Mouse (Mus musculus): ENCODE measurements at regions not wholly inside any gene's neighbourhood (a gene's known extent, or its start where the extent isn't known, plus 50 kb on each side); places are given as distances from the start of the nearest gene placed in this dataset.

DNA sequence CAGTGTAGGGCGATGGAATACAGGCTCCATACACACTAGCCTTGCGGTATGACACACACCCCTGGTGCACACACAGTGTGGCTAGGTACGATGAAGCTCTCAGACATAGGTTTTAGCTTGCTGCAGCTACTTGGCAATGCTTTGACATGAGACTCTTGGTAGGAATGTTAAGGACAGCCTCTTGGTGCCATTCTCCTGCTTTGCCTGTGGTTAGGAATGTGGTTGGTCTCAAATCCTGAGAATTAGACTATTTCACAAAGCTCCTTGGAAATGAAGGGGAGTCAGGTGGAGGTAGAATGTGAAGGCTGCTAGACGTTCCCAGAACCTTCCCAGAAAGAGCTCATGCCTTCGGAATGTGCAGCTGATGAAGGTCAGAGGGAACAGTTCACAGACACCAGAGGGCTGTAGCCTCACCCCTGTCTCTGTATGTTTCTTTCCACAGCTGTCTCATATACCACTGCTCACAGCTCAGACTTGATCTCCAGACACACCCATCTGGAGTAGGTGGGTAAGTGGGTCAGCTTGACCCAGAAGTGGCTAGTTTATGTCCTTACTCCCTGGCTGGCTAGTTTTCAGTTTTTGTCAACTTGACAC lies 66.9 kb upstream of the Tgfbr2 start:
- DNase-seq (ENCODE audit: extremely low spot score, low spot score), result no peak
- Histone ChIP-seq H3K36me3 (replicated peaks) (no peaks in the 10 kb centered on the region), H3K27ac (no peak overlapping the region), H3K9me3 (no peaks in the 10 kb centered on the region), H3K4me3 (no peak overlapping the region), H3K4me1 (0 out of 2 replicates have a peak, but pooled peaks cover 5% of the 10 kb centered on the region), H3K27me3 (ENCODE audit: poor library complexity, severe bottlenecking) (no peaks in the 10 kb centered on the region)
- 93% methylated on average over 5 of the region's 5 CpGs for WGBS

DNA sequence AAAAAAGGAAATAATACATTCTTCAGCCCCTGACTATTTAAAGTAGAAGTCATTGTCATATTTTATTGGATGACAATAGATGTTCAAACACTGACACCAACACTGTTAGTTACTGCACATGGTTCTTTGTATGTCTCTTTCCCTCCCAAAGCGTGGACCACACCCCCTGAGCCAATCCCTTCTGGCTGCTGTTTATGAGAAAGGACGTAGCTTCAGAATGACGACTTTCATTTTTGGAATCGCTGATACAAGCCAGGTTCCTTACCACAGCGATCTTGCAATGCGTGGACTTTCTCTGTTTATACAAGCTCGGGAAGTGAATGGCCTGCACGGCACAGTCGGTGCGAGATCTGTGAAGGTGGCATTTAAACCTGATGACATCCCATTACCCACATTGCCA lies 66.1 kb upstream of the Tgfbr2 start:
- H3K4me1 ChIP-seq, result 0 out of 2 replicates have a peak, but pooled peaks cover 5% of the 10 kb centered on the region
- H3K4me3 ChIP-seq, result no peak overlapping the region
- no peaks in the 10 kb centered on the region for H3K36me3 ChIP-seq (replicated peaks)
- H3K9me3 ChIP-seq, result no peaks in the 10 kb centered on the region
- 93% methylated on average over 10 of the region's 10 CpGs for WGBS
- no peaks in the 10 kb centered on the region for H3K27me3 ChIP-seq (ENCODE audit: poor library complexity, severe bottlenecking)
- no peak for DNase-seq (ENCODE audit: extremely low spot score, low spot score)
- no peak overlapping the region for H3K27ac ChIP-seq

DNA sequence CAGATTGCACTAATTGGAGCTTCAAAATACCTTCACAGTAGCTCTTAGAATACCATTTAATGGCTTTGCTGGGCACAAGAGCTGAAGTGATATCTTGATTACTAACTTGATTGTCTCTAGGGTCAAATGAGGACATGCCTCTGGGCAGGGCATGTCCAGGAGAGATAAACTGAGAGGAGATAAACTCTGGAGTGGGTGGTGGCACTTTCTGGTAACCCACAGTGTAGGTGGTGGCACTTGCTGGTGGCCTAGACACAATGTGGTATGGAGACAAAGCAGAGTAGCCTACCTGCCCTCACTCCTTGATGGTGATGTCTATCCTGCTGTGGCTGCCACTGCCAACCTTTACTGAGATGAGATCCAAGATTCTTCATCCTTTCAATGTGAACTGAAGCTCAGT lies 61.7 kb upstream of the Tgfbr2 start:
- Histone ChIP-seq H3K4me3 (no peak overlapping the region), H3K27me3 (ENCODE audit: poor library complexity, severe bottlenecking) (no peaks in the 10 kb centered on the region), H3K36me3 (replicated peaks) (no peaks in the 10 kb centered on the region), H3K4me1 (0 out of 2 replicates have a peak, but pooled peaks cover 5% of the 10 kb centered on the region), H3K27ac (no peak overlapping the region), H3K9me3 (no peaks in the 10 kb centered on the region)
- DNase-seq (ENCODE audit: extremely low spot score, low spot score), result no peak

DNA sequence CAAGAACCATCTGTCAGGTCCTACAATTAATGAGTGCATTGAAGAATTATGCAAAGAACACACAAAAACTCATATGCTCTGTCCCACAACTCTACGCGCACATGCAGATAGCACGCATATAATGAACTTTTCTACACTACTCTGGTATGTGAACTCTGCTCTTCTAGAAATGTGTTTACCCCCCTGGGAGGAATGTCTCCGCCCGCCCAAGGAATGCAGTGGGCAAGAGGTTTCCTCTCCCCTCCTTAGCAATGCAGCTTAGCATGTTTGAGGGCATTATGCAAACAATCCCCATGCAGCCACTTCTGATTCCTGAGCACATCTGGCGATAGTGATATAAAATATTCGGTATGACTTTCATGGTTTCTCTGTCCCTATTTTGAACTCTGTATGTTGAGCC lies 59.0 kb upstream of the Tgfbr2 start:
- H3K27ac ChIP-seq, result no peak overlapping the region
- H3K4me1 ChIP-seq, result peaks cover 5% of the 10 kb centered on the region
- no peaks in the 10 kb centered on the region for H3K9me3 ChIP-seq
- whole genome bisulfite sequencing, result 93% methylated on average over 7 of the region's 7 CpGs
- DNase-seq (ENCODE audit: extremely low spot score, low spot score), result no peak
- no peaks in the 10 kb centered on the region for H3K36me3 ChIP-seq (replicated peaks)
- no peak overlapping the region for H3K4me3 ChIP-seq
- H3K27me3 ChIP-seq (ENCODE audit: poor library complexity, severe bottlenecking), result no peaks in the 10 kb centered on the region

DNA sequence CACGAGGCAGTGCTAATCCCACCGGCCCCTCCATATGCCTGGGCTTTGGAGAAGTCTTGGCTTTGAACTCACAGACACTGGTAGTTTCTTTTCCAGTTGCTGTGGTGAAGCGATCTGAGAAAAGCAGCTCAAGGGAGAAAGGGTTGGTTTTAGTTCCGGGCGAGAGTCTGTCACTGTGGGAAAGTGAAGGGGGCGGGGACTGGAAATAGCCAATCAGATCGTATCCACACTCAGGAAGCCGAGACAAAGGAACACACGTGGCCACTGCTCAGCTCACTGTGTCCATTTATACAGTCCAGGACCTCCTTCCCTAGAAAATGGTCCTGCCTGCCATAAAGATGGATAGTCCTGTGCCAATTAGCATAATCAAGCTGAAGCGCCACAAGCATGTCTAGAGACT lies 57.2 kb upstream of the Tgfbr2 start:
- peaks cover 5% of the 10 kb centered on the region for H3K4me1 ChIP-seq
- no peaks in the 10 kb centered on the region for H3K9me3 ChIP-seq
- 0 out of 2 replicates have a peak overlapping the region, but pooled peaks have one; percentile 8 for H3K27ac ChIP-seq
- no peaks in the 10 kb centered on the region for H3K36me3 ChIP-seq (replicated peaks)
- no peaks in the 10 kb centered on the region for H3K27me3 ChIP-seq (ENCODE audit: poor library complexity, severe bottlenecking)
- WGBS, result 86% methylated on average over 10 of the region's 10 CpGs
- no peak overlapping the region for H3K4me3 ChIP-seq
- DNase-seq (ENCODE audit: extremely low spot score, low spot score), result no peak

DNA sequence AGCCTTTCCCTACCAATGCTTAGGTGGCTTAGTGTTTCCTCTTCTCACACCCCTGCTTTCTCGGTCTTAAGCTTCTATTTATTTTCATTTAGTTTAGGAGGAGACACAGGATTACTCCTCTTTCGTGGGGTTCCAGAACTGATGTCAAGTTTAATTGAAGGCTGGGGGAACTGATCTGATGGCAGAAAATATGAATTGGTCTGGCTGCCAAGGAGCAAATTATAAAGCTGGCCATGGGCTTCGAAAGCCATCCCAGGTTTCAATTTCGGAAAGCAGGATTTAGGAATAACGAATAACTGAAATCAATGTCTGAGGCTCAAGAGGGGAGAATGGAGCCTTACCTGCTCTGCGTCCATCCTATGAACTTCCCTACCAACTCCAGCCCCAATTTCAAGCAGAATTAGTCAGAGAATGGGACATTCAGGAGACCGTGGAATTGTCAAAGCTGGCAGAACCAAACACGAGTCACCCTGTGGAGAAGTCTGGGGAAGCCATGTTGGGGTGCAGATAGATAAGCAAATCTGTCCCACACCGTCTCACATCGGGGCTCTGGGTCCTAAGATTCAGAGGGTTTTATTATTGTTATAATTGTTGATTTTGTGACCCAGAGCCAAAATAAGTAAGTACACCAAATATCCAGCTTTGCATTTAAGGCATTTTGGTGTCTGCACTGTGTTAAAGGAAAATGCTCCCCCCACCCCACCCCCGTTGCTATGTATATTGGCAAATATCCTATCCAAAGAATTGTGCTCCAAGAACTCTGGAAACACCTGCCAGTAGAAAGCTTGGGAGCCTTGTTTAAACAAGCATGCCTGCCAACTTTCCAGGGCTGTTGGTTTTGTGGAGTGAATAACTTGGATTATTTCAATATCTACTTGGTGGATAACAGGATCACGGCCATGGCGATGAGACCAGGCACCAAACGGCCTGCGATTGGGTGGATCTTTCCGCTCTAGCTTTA lies 56.5 kb upstream of the Tgfbr2 start:
- no peaks in the 10 kb centered on the region for H3K9me3 ChIP-seq
- H3K36me3 ChIP-seq (replicated peaks), result no peaks in the 10 kb centered on the region
- 88% methylated on average over 16 of the region's 16 CpGs for WGBS
- DNase-seq (ENCODE audit: extremely low spot score, low spot score), result no peak
- no peaks in the 10 kb centered on the region for H3K27me3 ChIP-seq (ENCODE audit: poor library complexity, severe bottlenecking)
- no peak overlapping the region for H3K27ac ChIP-seq
- no peak overlapping the region for H3K4me3 ChIP-seq
- H3K4me1 ChIP-seq, result peaks cover 5% of the 10 kb centered on the region

DNA sequence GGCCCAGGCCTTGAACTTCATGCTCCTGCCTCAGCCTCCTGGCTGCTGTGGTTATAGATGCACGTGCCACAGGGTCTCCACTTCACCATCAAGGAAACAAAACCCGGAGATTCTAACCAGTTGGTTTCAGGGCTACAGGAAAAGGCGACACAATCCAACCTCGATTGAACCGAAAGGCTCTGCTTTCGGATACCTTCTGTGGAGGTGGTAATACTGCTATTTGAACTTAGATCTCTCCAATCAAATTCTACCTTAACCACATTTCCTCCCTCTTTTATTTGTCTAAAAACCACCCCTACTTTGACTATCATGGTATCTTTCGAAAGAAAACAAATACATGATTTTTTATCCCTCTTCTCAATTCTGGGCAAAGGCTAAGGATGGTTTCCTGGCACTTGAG lies 55.2 kb upstream of the Tgfbr2 start:
- WGBS, result 83% methylated on average over 7 of the region's 7 CpGs
- Histone ChIP-seq H3K4me3 (no peak overlapping the region), H3K27ac (no peak overlapping the region), H3K27me3 (ENCODE audit: poor library complexity, severe bottlenecking) (no peaks in the 10 kb centered on the region), H3K9me3 (no peaks in the 10 kb centered on the region), H3K4me1 (peaks cover 5% of the 10 kb centered on the region), H3K36me3 (replicated peaks) (no peaks in the 10 kb centered on the region)
- no peak for DNase-seq (ENCODE audit: extremely low spot score, low spot score)

DNA sequence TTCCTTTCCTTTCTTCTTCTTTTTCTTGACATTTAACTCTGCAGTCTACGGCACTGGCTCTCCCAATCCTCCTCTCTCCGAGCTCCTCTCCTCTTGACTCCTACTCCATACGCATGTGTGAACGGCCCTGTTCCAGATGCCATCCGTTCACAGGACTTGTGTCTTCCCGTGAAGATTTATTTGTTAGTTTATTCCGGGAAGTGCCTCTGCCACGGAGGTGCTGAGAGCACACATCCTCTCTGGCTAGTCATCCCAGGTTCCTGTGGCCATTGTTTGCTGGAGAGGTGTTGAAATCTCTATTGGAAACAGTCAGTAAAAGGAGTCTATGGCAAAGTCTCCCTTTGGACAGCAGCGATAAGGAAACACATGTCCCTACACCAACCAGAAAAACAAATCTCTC lies 53.3 kb upstream of the Tgfbr2 start:
- Histone ChIP-seq H3K4me3 (no peak overlapping the region), H3K36me3 (replicated peaks) (no peaks in the 10 kb centered on the region), H3K4me1 (peaks cover 5% of the 10 kb centered on the region), H3K27ac (no peak overlapping the region), H3K9me3 (no peaks in the 10 kb centered on the region), H3K27me3 (ENCODE audit: poor library complexity, severe bottlenecking) (no peaks in the 10 kb centered on the region)
- DNase-seq (ENCODE audit: extremely low spot score, low spot score), result no peak
- WGBS, result 83% methylated on average over 9 of the region's 9 CpGs

DNA sequence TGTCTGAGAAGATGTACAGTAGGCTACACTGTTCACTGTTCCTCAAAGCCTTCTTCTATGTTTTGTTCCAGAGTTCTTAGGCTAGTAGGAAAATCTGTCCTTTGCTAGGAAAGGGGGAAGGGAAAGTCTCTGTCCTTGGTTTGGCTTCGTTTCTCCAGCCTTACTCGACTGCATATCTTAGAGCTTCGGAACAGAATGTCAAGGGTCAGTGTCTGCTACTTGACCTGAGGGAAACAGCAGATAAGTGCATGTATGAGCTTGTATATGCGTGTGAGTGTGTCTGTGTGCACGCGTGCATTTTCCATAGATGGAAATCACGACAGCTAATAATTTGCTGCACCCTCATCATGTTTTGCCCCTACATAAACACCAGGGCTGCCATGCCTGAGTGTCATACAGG lies 52.6 kb upstream of the Tgfbr2 start:
- no peaks in the 10 kb centered on the region for H3K27me3 ChIP-seq (ENCODE audit: poor library complexity, severe bottlenecking)
- H3K4me1 ChIP-seq, result peaks cover 5% of the 10 kb centered on the region
- H3K9me3 ChIP-seq, result no peaks in the 10 kb centered on the region
- 78% methylated on average over 7 of the region's 7 CpGs for WGBS
- H3K27ac ChIP-seq, result no peak overlapping the region
- H3K4me3 ChIP-seq, result no peak overlapping the region
- no peak for DNase-seq (ENCODE audit: extremely low spot score, low spot score)
- no peaks in the 10 kb centered on the region for H3K36me3 ChIP-seq (replicated peaks)

All from forebrain, embryonic 10.5 days (tissue).